Mouse (Mus musculus) olfactory bulb, adult 2 months (tissue): ENCODE results near the gene Fgfr2.

ENCODE experiments used
- CTCF ChIP-seq: fragments of 200-500 bp; IDR thresholded peaks from 2 replicates; pipeline ENCODE4 v1.5.1; 2012; ENCODE audit warnings: low read depth, mild to moderate bottlenecking, low read length, moderate library complexity; ENCODE audit not compliant: insufficient read depth
- POLR2A ChIP-seq: fragments of 200-500 bp; IDR thresholded peaks from 2 replicates; pipeline ENCODE4 v1.6.1; 2012; ENCODE audit warnings: mild to moderate bottlenecking, low read depth, low read length, moderate library complexity; ENCODE audit not compliant: insufficient read depth

GRCm38 (mm10) chr7:130953376-130953775 is 2169.8 kb downstream of the Fgfr2 start:
- no peak for TF ChIP-seq POLR2A
- no peak for TF ChIP-seq CTCF
